Mouse (Mus musculus) liver, embryonic 14.5 days (tissue): ENCODE results near the gene Ccl20. TPM values are rescaled to one million over a fixed set of nuclear protein-coding genes. Genes with fewer than 3 reads are reported as not detected.

Experiments
- ATAC-seq: fragments of 200-750 bp; cut with Nextera tagmentation; 2 replicates; pipeline ENCODE4 v1.8.0; 2017; ENCODE audit warnings: moderate number of reproducible peaks, mild to moderate bottlenecking, moderate library complexity; ENCODE audit not compliant: insufficient read depth
- DNase-seq, 3 experiments: peaks; one replicate each; pipeline ENCODE4 v3.0.0-alpha.2; 2012 to 2013; ENCODE audit warnings: low read depth in 3 of 3, low spot score in 3 of 3
- H3K27ac ChIP-seq: fragments of 300-500 bp; sonication (generic); 2 replicates; pipeline ENCODE4 v1.5.1; 2014; ENCODE audit warnings: moderate library complexity, mild to moderate bottlenecking, control low read depth, inconsistent platforms
- H3K27me3 ChIP-seq: fragments of 300-500 bp; sonication (generic); 2 replicates; pipeline ENCODE4 v1.6.1; 2014; ENCODE audit warnings: mild to moderate bottlenecking, low read length, moderate library complexity; ENCODE audit not compliant: control insufficient read depth, insufficient read depth
- H3K36me3 ChIP-seq: fragments of 300-500 bp; sonication (generic); replicated peaks from 2 replicates; pipeline ENCODE4 v1.6.1; 2014; ENCODE audit warnings: low read depth; ENCODE audit not compliant: control insufficient read depth, insufficient read depth
- H3K4me1 ChIP-seq, 2 experiments: fragments of 200-500 bp in 1 of 2; fragments of 300-500 bp in 1 of 2; sonication (generic) in 1 of 2; replicated peaks; 2 replicates each; pipeline ENCODE4 v1.6.1; 2012 to 2014; ENCODE audit warnings: antibody characterized with exemption in 1 of 2, inconsistent platforms in 1 of 2, low read length in 1 of 2; ENCODE audit not compliant: control insufficient read depth in 2 of 2, insufficient read depth in 2 of 2
- H3K4me2 ChIP-seq: fragments of 300-500 bp; sonication (generic); 2 replicates; pipeline ENCODE4 v1.6.1; 2014; ENCODE audit warnings: low read depth, mild to moderate bottlenecking, control low read depth, moderate library complexity
- H3K4me3 ChIP-seq, 2 experiments: fragments of 200-500 bp in 1 of 2; fragments of 300-500 bp in 1 of 2; sonication (generic) in 1 of 2; 2 replicates each; pipeline ENCODE4 v1.5.1; 2012 to 2014; ENCODE audit warnings: low read depth in 2 of 2, low read length in 2 of 2, mild to moderate bottlenecking in 2 of 2, control low read depth in 1 of 2, inconsistent platforms in 1 of 2, moderate library complexity in 1 of 2; ENCODE audit not compliant: insufficient read depth in 1 of 2
- H3K9ac ChIP-seq: fragments of 300-500 bp; sonication (generic); replicated peaks from 2 replicates; pipeline ENCODE4 v1.6.1; 2014; ENCODE audit warnings: mild to moderate bottlenecking, control low read depth, moderate library complexity
- H3K9me3 ChIP-seq: fragments of 300-500 bp; sonication (generic); 2 replicates; pipeline ENCODE4 v1.6.1; 2016; ENCODE audit warnings: low read length, mixed read lengths; ENCODE audit not compliant: control insufficient read depth
- CTCF ChIP-seq: IDR thresholded peaks from 2 replicates; pipeline ENCODE4 v1.5.1; 2016; ENCODE audit warnings: antibody characterized with exemption, low read depth, control low read depth
- EP300 ChIP-seq: IDR thresholded peaks from 2 replicates; pipeline ENCODE4 v1.6.1; 2016; ENCODE audit warnings: antibody characterized with exemption, low read depth
- WGBS: fragments of 180-500 bp; shearing (Covaris S2); extraction: QIAGEN DNeasy Blood & Tissue Kit; methylation state at CpG from one replicate; pipeline ENCODE4 v1.1.7; 2014; ENCODE audit not compliant: insufficient replicate concordance; 5-methylcytosine and 5-hydroxymethylcytosine counted together
- polyA plus RNA-seq, 2 experiments: library from polyadenylated mRNA; depleted of rRNA in 1 of 2; stranded (reverse) in 1 of 2; unstranded in 1 of 2; fragments of >200 nt; fragmentation: Nextera tagmentation in 1 of 2; extraction: Ambion mirVana in 1 of 2; gene quantifications; 2 replicates each; pipeline versions ENCODE4 v1.2.1 to v1.2.3; 2012 to 2014

Ccl20 gene
- polyA plus RNA-seq, 2 experiments: 0.16 TPM; not detected in 1

DNA sequence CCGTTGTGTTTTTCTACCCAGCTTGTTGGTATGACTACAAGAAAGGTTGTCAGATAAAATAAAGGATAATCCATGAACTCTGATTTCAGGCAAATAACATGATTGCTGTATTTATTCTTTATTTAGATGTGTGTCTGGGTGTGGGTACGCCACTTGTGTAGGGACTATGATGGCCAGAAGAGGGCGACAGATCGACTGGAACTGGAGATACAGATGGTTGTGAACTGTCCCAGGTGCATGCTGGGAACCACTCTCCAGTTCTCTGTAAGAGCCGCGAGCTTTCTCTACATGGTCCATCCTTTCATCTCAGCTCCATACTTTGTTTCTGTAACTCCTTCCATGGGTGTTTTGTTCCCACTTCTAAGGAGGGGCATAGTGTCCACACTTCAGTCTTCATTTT, 22.2 kb downstream of the Ccl20 start:
- TF ChIP-seq EP300 (no peak), CTCF (no peak; the same call in 1 of the 2 replicates)
- WGBS: 63% methylated on average over 6 of the region's 6 CpGs
- Histone ChIP-seq H3K9ac (no peak overlapping the region), H3K4me2 (no peak overlapping the region), H3K4me1 (no peaks in the 10 kb centered on the region), H3K4me3 (no peak overlapping the region), H3K9me3 (no peaks in the 10 kb centered on the region), H3K27me3 (no peaks in the 10 kb centered on the region), H3K27ac (no peak overlapping the region), H3K36me3 (no peaks in the 10 kb centered on the region)
- ATAC-seq: no peak
- DNase-seq: no peak

GRCm38 (mm10) chr1:83141510-83141909, 24.9 kb downstream of the Ccl20 start:
- DNase-seq: no peak

GRCm38 (mm10) chr1:83142055-83142454, 25.5 kb downstream of the Ccl20 start:
- Histone ChIP-seq H3K4me2 (no peak overlapping the region), H3K9me3 (no peaks in the 10 kb centered on the region), H3K9ac (no peak overlapping the region), H3K27ac (no peak overlapping the region), H3K4me1 (no peaks in the 10 kb centered on the region), H3K27me3 (no peaks in the 10 kb centered on the region), H3K36me3 (no peaks in the 10 kb centered on the region), H3K4me3 (no peak overlapping the region)
- DNase-seq: no peak
- 57% methylated on average over 5 of the region's 5 CpGs for WGBS
- no peak for ATAC-seq
- no peak for TF ChIP-seq CTCF
- TF ChIP-seq EP300: no peak

More at GRCm38 (mm10) chr1:83141510-83141909, 24.9 kb downstream of the Ccl20 start:
- Histone ChIP-seq H3K27ac (no peak overlapping the region), H3K4me3 (no peak overlapping the region), H3K27me3 (no peaks in the 10 kb centered on the region), H3K9me3 (no peaks in the 10 kb centered on the region), H3K4me1 (no peaks in the 10 kb centered on the region), H3K9ac (no peak overlapping the region), H3K36me3 (no peaks in the 10 kb centered on the region), H3K4me2 (no peak overlapping the region)
- TF ChIP-seq EP300 (no peak), CTCF (no peak)
- no peak for ATAC-seq
- 57% methylated on average over 8 of the region's 8 CpGs for WGBS

DNA sequence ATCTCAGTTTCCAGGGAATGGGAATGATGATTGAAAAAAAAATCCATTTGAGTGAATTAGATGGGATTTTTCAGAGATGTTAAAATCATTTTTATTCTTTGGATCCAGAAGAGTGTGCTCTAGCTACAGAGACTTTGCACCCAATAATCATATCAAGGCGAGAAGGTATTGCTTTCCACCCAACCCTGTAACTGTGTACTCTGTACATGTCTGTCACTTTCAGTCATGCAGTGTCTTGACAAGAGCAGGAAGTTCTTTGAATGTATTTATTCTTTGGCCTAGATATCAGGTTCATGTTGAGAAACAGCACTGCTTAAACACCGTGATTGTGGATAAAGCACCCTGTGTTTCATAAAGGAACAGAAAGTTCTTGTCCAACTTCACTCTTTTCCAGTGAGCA, 30.0 kb downstream of the Ccl20 start:
- H3K4me3 ChIP-seq: no peak overlapping the region
- no peak overlapping the region for H3K4me2 ChIP-seq
- H3K9me3 ChIP-seq: no peaks in the 10 kb centered on the region
- DNase-seq (no peak), ATAC-seq (no peak)
- no peak overlapping the region for H3K9ac ChIP-seq
- TF ChIP-seq CTCF (no peak), EP300 (no peak)
- no peaks in the 10 kb centered on the region for H3K27me3 ChIP-seq
- H3K27ac ChIP-seq: no peak overlapping the region
- no peaks in the 10 kb centered on the region for H3K36me3 ChIP-seq
- no peaks in the 10 kb centered on the region for H3K4me1 ChIP-seq
- WGBS: 64% methylated on average over 2 of the region's 2 CpGs

DNA sequence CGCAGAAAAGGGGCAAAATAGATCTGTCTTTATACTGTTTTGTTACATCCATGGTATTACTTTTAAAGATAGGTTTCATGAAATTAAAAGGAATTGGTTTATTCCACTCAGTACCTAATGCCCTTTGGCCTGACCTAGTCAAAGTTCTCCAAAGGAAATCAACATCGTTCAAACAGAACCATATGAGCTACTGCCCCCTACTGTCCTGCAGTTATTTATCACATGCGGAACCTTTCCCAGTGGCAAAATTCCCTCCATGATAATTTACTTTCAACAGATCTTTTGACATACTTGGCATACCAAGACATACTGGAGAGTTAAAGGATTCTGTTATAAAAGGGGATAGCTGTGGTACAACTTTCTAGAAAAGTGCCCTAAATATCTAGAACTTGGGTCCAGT, 33.7 kb downstream of the Ccl20 start:
- H3K9ac ChIP-seq: no peak overlapping the region
- 53% methylated on average over 3 of the region's 3 CpGs for WGBS
- no peaks in the 10 kb centered on the region for H3K27me3 ChIP-seq
- H3K4me3 ChIP-seq: no peak overlapping the region
- no peaks in the 10 kb centered on the region for H3K9me3 ChIP-seq
- ATAC-seq: no peak
- DNase-seq: no peak
- no peak overlapping the region for H3K27ac ChIP-seq
- TF ChIP-seq CTCF: no peak
- TF ChIP-seq EP300: no peak
- no peak overlapping the region for H3K4me2 ChIP-seq
- H3K4me1 ChIP-seq: no peaks in the 10 kb centered on the region
- no peaks in the 10 kb centered on the region for H3K36me3 ChIP-seq
